Mouse (Mus musculus): ENCODE results near the gene Tfr2.

DNA sequence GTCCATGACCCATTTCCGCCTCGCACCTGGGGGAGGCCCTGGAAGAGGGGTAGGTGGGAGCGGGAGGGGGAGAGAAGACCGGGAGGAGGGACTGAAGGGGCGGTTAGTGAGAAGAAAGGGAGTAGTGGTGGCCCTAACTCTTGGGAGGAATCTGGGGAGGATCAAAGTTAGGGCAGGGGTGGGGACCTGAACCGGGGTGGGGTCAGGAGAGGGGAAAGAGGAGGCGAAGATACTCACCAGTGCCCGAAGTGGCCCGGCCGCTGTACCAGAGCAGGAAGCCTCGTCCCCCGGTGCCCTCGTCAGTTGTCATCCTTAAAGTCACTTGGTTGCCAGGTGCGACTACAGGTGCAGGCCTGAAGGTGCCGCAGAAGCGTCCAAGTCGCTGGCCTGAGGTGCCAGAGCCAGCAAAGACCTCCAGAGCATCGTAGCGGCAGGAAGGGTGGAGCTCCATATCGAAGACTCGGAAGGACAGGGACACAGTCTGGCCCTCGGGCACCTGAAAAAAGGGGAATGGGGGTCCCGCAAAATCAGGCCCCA is 39.1 kb downstream of the Tfr2 start:
- no peak for TF ChIP-seq CTCF (IDR thresholded peaks at IDR 0.05; ENCODE audit: extremely low read depth, insufficient read depth, low read length)
- no peak for TF ChIP-seq POLR2A (IDR thresholded peaks at IDR 0.05; ENCODE audit: extremely low read depth, insufficient read depth, low read length)
